Mouse (Mus musculus) liver, embryonic 11.5 days (tissue): ENCODE measurements around the gene Idh3g. TPM values are rescaled to one million over a fixed set of nuclear protein-coding genes. Genes with fewer than 3 reads are reported as not detected.

Experiments
- ATAC-seq: fragments of 200-750 bp; cut with Nextera tagmentation; replicated peaks from 2 replicates; pipeline ENCODE4 v1.8.0; 2017; ENCODE audit warnings: moderate number of reproducible peaks, mild to moderate bottlenecking, moderate TSS enrichment, moderate library complexity; ENCODE audit not compliant: low FRiP score
- DNase-seq: peaks from one replicate; pipeline ENCODE4 v3.0.0-alpha.2; 2017; ENCODE audit warnings: low spot score
- H3K27ac ChIP-seq: fragments of 300-500 bp; sonication (generic); 2 replicates; pipeline ENCODE4 v1.5.1; 2014; ENCODE audit warnings: mild to moderate bottlenecking, low read depth, low read length, control low read depth
- H3K27me3 ChIP-seq: fragments of 300-500 bp; sonication (generic); replicated peaks from 2 replicates; pipeline ENCODE4 v1.6.1; 2014; ENCODE audit warnings: low read length, mixed read lengths; ENCODE audit not compliant: control insufficient read depth, insufficient read depth
- H3K36me3 ChIP-seq: fragments of 300-500 bp; sonication (generic); 2 replicates; pipeline ENCODE4 v1.6.1; 2014; ENCODE audit warnings: mild to moderate bottlenecking, low read length, moderate library complexity, mixed read lengths; ENCODE audit not compliant: control insufficient read depth, insufficient read depth
- H3K4me1 ChIP-seq: fragments of 300-500 bp; sonication (generic); replicated peaks from 2 replicates; pipeline ENCODE4 v1.6.1; 2014; ENCODE audit warnings: low read length, mixed read lengths; ENCODE audit not compliant: control insufficient read depth, insufficient read depth
- H3K4me2 ChIP-seq: fragments of 300-500 bp; sonication (generic); 2 replicates; pipeline ENCODE4 v1.6.1; 2014; ENCODE audit warnings: mild to moderate bottlenecking, control low read depth, moderate library complexity
- H3K4me3 ChIP-seq: fragments of 300-500 bp; sonication (generic); 2 replicates; pipeline ENCODE4 v1.5.1; 2014; ENCODE audit warnings: low read depth, low read length, control low read depth
- H3K9ac ChIP-seq: fragments of 300-500 bp; sonication (generic); 2 replicates; pipeline ENCODE4 v1.6.1; 2014; ENCODE audit warnings: low read depth, low read length, control low read depth
- H3K9me3 ChIP-seq: fragments of 300-500 bp; sonication (generic); 2 replicates; pipeline ENCODE4 v1.6.1; 2016; ENCODE audit warnings: low read length, inconsistent platforms, mixed read lengths; ENCODE audit not compliant: control insufficient read depth
- WGBS: fragments of 180-500 bp; shearing (Covaris S2); extraction: QIAGEN DNeasy Blood & Tissue Kit; methylation state at CpG from one replicate; pipeline ENCODE4 v1.1.7; 2014; 5-methylcytosine and 5-hydroxymethylcytosine counted together
- polyA plus RNA-seq: library from polyadenylated mRNA; unstranded; fragments of >200 nt; fragmentation: Nextera tagmentation; extraction: Ambion mirVana; gene quantifications from 2 replicates; pipeline ENCODE4 v1.2.1, GENCODE M21; 2014

The Idh3g gene
- polyA plus RNA-seq, 1 experiment from 2014 or later = 196 TPM

- Histone ChIP-seq H3K4me1 (no peaks in the 10 kb centered on the region), H3K27ac (no peak overlapping the region), H3K4me2 (no peak overlapping the region), H3K27me3 (peaks cover 9% of the 10 kb centered on the region), H3K9ac (no peak overlapping the region), H3K9me3 (no peaks in the 10 kb centered on the region), H3K4me3 (no peak overlapping the region), H3K36me3 (no peaks in the 10 kb centered on the region)
- DNase-seq (no peak), ATAC-seq (no peak)
- 78% methylated on average over 2 of the region's 2 CpGs for WGBS
Measured at GRCm38 (mm10) chrX:73797511-73797910, 10.8 kb upstream of the Idh3g start.

DNA sequence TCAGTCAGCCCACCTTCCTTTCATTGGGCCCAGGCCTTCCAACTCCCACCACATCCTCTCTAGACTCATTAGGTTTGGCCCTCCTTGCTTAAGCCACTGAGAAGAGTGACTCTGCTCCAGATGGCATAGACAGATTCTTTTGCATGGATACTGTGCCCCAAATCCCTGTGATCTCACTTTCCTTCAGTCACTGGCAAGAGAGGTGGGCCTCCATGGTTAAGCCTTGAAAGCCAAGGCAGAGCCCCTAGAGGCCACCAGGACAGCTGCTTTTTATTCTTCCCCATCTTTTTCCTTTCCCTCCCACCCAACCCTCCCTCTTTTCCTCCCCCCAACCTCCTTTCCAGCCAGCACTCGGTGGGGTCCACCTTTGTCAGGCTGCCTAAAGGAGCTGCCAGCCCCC, 6.8 kb upstream of the Idh3g start:
- Histone ChIP-seq H3K27me3 (no peaks in the 10 kb centered on the region; the same call in none of the 2 replicates), H3K9ac (no peak overlapping the region), H3K9me3 (no peaks in the 10 kb centered on the region), H3K4me3 (no peak overlapping the region), H3K36me3 (peaks cover 8% of the 10 kb centered on the region; the same call in 1 of the 2 replicates), H3K27ac (no peak overlapping the region), H3K4me2 (no peak overlapping the region), H3K4me1 (no peaks in the 10 kb centered on the region; the same call in 1 of the 2 replicates)
- ATAC-seq (no peak), DNase-seq (no peak)
- 56% methylated on average over 1 of the region's 1 CpGs for WGBS

GRCm38 (mm10) chrX:73793039-73793438, 6.3 kb upstream of the Idh3g start:
- no peak for DNase-seq

DNA sequence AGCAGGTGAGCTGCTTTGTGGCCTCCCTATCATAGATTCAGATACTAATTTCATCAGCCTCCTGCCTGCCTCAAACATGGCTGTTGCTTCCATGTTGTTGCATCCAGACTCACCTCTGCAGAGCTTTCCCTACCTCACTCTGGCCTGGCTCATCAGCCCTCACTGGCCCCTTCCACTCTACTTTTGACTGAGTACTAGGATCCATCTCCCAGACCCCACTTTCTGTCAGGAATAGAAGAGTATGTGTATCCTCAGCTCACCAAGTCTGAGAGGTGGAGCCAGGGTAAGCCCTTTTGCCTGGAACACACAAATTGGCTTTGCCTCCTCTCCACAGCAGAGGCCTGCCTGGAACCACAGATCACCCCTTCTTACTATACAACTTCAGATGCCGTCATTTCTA, 1.8 kb upstream of the Idh3g start:
- no peak for DNase-seq

More at GRCm38 (mm10) chrX:73793039-73793438, 6.3 kb upstream of the Idh3g start:
- no peaks in the 10 kb centered on the region for H3K9me3 ChIP-seq
- no peaks in the 10 kb centered on the region; the same call in 1 of the 2 replicates for H3K4me1 ChIP-seq
- H3K27me3 ChIP-seq = no peaks in the 10 kb centered on the region; the same call in none of the 2 replicates
- no peak overlapping the region for H3K4me3 ChIP-seq
- no peak overlapping the region for H3K27ac ChIP-seq
- peaks cover 8% of the 10 kb centered on the region; the same call in 1 of the 2 replicates for H3K36me3 ChIP-seq
- no peak overlapping the region for H3K9ac ChIP-seq
- no peak overlapping the region for H3K4me2 ChIP-seq
- ATAC-seq = no peak

GRCm38 (mm10) chrX:73787225-73787558, 495 bp upstream of the Idh3g start:
- peak overlapping the region; percentile 71 for H3K4me3 ChIP-seq
- 14% methylated on average over 22 of the region's 22 CpGs for WGBS
- peak overlapping the region; percentile 76 for H3K4me2 ChIP-seq
- peaks cover 11% of the 10 kb centered on the region for H3K27me3 ChIP-seq
- peaks cover 8% of the 10 kb centered on the region; the same call in 1 of the 2 replicates for H3K36me3 ChIP-seq
- no peaks in the 10 kb centered on the region for H3K9me3 ChIP-seq
- H3K9ac ChIP-seq = peak overlapping the region; percentile 84
- ATAC-seq (peak; percentile 28; the same call in 1 of the 2 replicates), DNase-seq (no peak)
- no peaks in the 10 kb centered on the region; the same call in 1 of the 2 replicates for H3K4me1 ChIP-seq
- H3K27ac ChIP-seq = peak overlapping the region; percentile 70

More for the DNA sequence above, 1.8 kb upstream of the Idh3g start:
- Histone ChIP-seq H3K36me3 (peaks cover 8% of the 10 kb centered on the region; the same call in 1 of the 2 replicates), H3K9ac (no peak overlapping the region), H3K9me3 (no peaks in the 10 kb centered on the region), H3K27ac (no peak overlapping the region), H3K4me3 (peak overlapping the region; percentile 71), H3K27me3 (peaks cover 11% of the 10 kb centered on the region), H3K4me1 (no peaks in the 10 kb centered on the region; the same call in 1 of the 2 replicates), H3K4me2 (peak overlapping the region; percentile 76)
- 95% methylated on average over 1 of the region's 1 CpGs for WGBS
- ATAC-seq = no peak

GRCm38 (mm10) chrX:73785666-73786065, 1.0 kb downstream of the Idh3g start:
- peak overlapping the region; percentile 67 for H3K9ac ChIP-seq
- peak overlapping the region; percentile 79; the same call in 1 of the 2 replicates for H3K27ac ChIP-seq
- peaks cover 9% of the 10 kb centered on the region; the same call in 1 of the 2 replicates for H3K36me3 ChIP-seq
- peaks cover 11% of the 10 kb centered on the region for H3K27me3 ChIP-seq
- no peaks in the 10 kb centered on the region for H3K9me3 ChIP-seq
- no peaks in the 10 kb centered on the region; the same call in 1 of the 2 replicates for H3K4me1 ChIP-seq
- DNase-seq (no peak), ATAC-seq (no peak)
- H3K4me2 ChIP-seq = peak overlapping the region; percentile 76
- H3K4me3 ChIP-seq = peak overlapping the region; percentile 71

- no peak overlapping the region for H3K9ac ChIP-seq
- no peaks in the 10 kb centered on the region for H3K9me3 ChIP-seq
- ATAC-seq = no peak
- H3K36me3 ChIP-seq = peaks cover 4% of the 10 kb centered on the region
- no peak overlapping the region for H3K4me2 ChIP-seq
- WGBS = 83% methylated on average over 3 of the region's 3 CpGs
- DNase-seq = no peak
- H3K27me3 ChIP-seq = peaks cover 6% of the 10 kb centered on the region
- H3K27ac ChIP-seq = no peak overlapping the region
- H3K4me1 ChIP-seq = no peaks in the 10 kb centered on the region
- no peak overlapping the region for H3K4me3 ChIP-seq
Measured at GRCm38 (mm10) chrX:73782227-73782626, 4.5 kb downstream of the Idh3g start.

DNA sequence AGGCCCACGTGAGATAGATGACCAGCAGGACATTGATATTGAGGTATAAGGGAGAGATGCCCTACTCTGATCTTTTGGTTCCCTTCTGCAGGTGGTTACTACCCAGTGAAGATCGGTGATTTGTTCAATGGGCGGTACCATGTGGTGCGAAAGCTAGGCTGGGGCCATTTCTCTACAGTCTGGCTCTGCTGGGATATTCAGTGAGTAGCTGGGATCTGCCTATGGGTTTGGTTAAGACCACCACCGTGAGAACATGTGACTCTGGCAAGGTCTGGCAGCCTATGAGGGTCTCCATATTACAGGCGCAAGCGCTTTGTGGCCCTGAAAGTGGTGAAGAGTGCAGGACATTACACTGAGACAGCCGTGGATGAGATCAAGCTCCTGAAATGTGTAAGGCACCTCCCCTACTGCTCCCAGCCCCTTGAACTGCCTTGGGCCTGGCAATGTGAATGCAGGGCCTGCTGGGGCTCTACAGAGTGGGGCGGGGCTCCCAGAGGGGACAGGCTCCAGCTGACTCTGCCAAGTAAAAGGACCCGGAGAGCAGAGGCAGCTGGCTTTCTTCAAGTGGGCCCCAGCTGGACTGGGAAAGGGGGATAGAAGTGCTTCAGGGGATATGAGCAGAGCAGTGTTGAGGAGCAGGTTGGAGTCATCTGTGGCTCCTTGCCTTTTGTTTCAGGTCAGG, 11.8 kb downstream of the Idh3g start:
- DNase-seq (no peak), ATAC-seq (no peak; the same call in 1 of the 2 replicates)
- Histone ChIP-seq H3K27me3 (peaks cover 5% of the 10 kb centered on the region; the same call in 1 of the 2 replicates), H3K9ac (no peak overlapping the region), H3K9me3 (no peaks in the 10 kb centered on the region), H3K36me3 (no peaks in the 10 kb centered on the region; the same call in none of the 2 replicates), H3K4me3 (no peak overlapping the region), H3K27ac (no peak overlapping the region), H3K4me2 (no peak overlapping the region), H3K4me1 (no peaks in the 10 kb centered on the region)
- 81% methylated on average over 10 of the region's 10 CpGs for WGBS
